In genomic region chr7:122310726-122311018, GRCm38 (mm10) we compare ENCODE assay signal across 29 mouse cellular contexts. TPM values are rescaled to one million over a fixed set of nuclear protein-coding genes. Genes with fewer than 3 reads are reported as not detected.
DNase-seq lines count a peak whose midpoint lies in the region; ATAC-seq and TF ChIP-seq lines count a peak whose summit lies in the region.
"Had no signal": no experiment of that assay in that cellular context is flagged by ENCODE, and none has a peak within 500 bp of the region (broad histone marks: within the 10 kb centered on the region; RNA-seq: fewer than 3 reads in every experiment).

No protein-coding gene starts in this region.

- intact Hi-C loops in left cerebral cortex, adult 2 months (cut with DNase I) = no loop called here

- peaks cover 38% of the 10 kb centered on the region; the same call in 1 of the 2 replicates for H3K4me1 ChIP-seq in spleen, adult 2 months (ENCODE audit: control insufficient read depth, insufficient read depth, insufficient read length)
- peaks cover 4% of the 10 kb centered on the region; the same call in 1 of the 2 replicates for H3K4me1 ChIP-seq in midbrain, postnatal 0 days (ENCODE audit: insufficient read depth, low read length)
- H3K4me1 ChIP-seq: forebrain, embryonic 12.5 days; forebrain, embryonic 15.5 days; heart, embryonic 10.5 days; heart, embryonic 13.5 days had no signal

- H3K9me3 ChIP-seq in midbrain, postnatal 0 days (ENCODE audit: low read length) = no peaks in the 10 kb centered on the region
- H3K9me3 ChIP-seq: embryonic facial prominence, embryonic 10.5 days; embryonic facial prominence, embryonic 13.5 days; forebrain, embryonic 12.5 days; forebrain, embryonic 15.5 days; heart, embryonic 10.5 days; hindbrain, embryonic 12.5 days; hindbrain, embryonic 15.5 days had no signal

- H3K27me3 ChIP-seq in spleen, adult 2 months (ENCODE audit: control insufficient read depth, insufficient read depth, low read length) = no peaks in the 10 kb centered on the region
- no peaks in the 10 kb centered on the region for H3K27me3 ChIP-seq in splenic B cell, adult 2 months (ENCODE audit: control insufficient read depth, insufficient read depth, low read length, poor library complexity, severe bottlenecking)
- no peaks in the 10 kb centered on the region for H3K27me3 ChIP-seq in midbrain, postnatal 0 days (ENCODE audit: insufficient read depth, low read length)
- H3K27me3 ChIP-seq: embryonic facial prominence, embryonic 13.5 days; forebrain, embryonic 12.5 days; forebrain, embryonic 15.5 days; heart, embryonic 13.5 days; hindbrain, embryonic 12.5 days; hindbrain, embryonic 15.5 days had no signal

- no peak overlapping the region for H3K4me2 ChIP-seq in midbrain, postnatal 0 days (ENCODE audit: low read depth, low read length, poor library complexity, severe bottlenecking)
- H3K4me2 ChIP-seq: embryonic facial prominence, embryonic 13.5 days; forebrain, embryonic 12.5 days; forebrain, embryonic 15.5 days; heart, embryonic 13.5 days; hindbrain, embryonic 12.5 days; hindbrain, embryonic 15.5 days had no signal

- 40% methylated on average over 7 of the region's 7 CpGs for WGBS in spleen, adult 2 months
- WGBS in macrophage (ENCODE audit: missing documents) = 36% methylated on average over 7 of the region's 7 CpGs
- WGBS in midbrain, postnatal 0 days = 85% methylated on average over 7 of the region's 7 CpGs

- no peak overlapping the region for H3K9ac ChIP-seq in midbrain, postnatal 0 days (replicated peaks; ENCODE audit: low read length, poor library complexity, severe bottlenecking)
- H3K9ac ChIP-seq: embryonic facial prominence, embryonic 13.5 days; forebrain, embryonic 12.5 days; forebrain, embryonic 15.5 days; heart, embryonic 13.5 days; hindbrain, embryonic 12.5 days; hindbrain, embryonic 15.5 days had no signal

- no peak for ATAC-seq in midbrain, postnatal 0 days (ENCODE audit: low FRiP score)
- ATAC-seq: forebrain, embryonic 15.5 days; Patski had no signal

- TF ChIP-seq CTCF in left cerebral cortex, adult 2 months (IDR thresholded peaks at IDR 0.05) = no peak
- TF ChIP-seq CTCF in spleen, adult 2 months (IDR thresholded peaks at IDR 0.05; ENCODE audit: extremely low read depth, insufficient read depth, insufficient read length, insufficient replicate concordance) = no peak
- TF ChIP-seq CTCF in midbrain, postnatal 0 days (IDR thresholded peaks at IDR 0.05) = no peak

- peaks cover 4% of the 10 kb centered on the region; the same call in 1 of the 2 replicates for H3K36me3 ChIP-seq in spleen, adult 2 months (ENCODE audit: control insufficient read depth, insufficient read depth, low read length)
- H3K36me3 ChIP-seq in macrophage (ENCODE audit: inconsistent target) = no peaks in the 10 kb centered on the region
- H3K36me3 ChIP-seq in splenic B cell, adult 2 months (ENCODE audit: control insufficient read depth, insufficient read depth, low read length, poor library complexity, severe bottlenecking) = 0 out of 2 replicates have a peak, but pooled peaks cover 2% of the 10 kb centered on the region
- no peaks in the 10 kb centered on the region for H3K36me3 ChIP-seq in midbrain, postnatal 0 days (ENCODE audit: insufficient read depth, low read length)
- H3K36me3 ChIP-seq: embryonic facial prominence, embryonic 10.5 days; embryonic facial prominence, embryonic 13.5 days; forebrain, embryonic 12.5 days; forebrain, embryonic 15.5 days; G1E; heart, embryonic 10.5 days; heart, embryonic 13.5 days; hindbrain, embryonic 12.5 days; hindbrain, embryonic 15.5 days had no signal

- H3K79me2 ChIP-seq in macrophage (ENCODE audit: inconsistent target) = peaks cover 75% of the 10 kb centered on the region; the same call in 1 of the 2 replicates

- peak overlapping the region; percentile 8 for H3K27ac ChIP-seq in left cerebral cortex, adult 2 months
- peak overlapping the region; percentile 90 for H3K27ac ChIP-seq in spleen, adult 2 months (ENCODE audit: insufficient read depth, low read length)
- H3K27ac ChIP-seq in macrophage = peak overlapping the region; percentile 47
- H3K27ac ChIP-seq in midbrain, postnatal 0 days (ENCODE audit: low read depth, low read length) = no peak overlapping the region
- H3K27ac ChIP-seq: embryonic facial prominence, embryonic 10.5 days; embryonic facial prominence, embryonic 13.5 days; forebrain, embryonic 12.5 days; forebrain, embryonic 15.5 days; heart, adult 2 months; heart, embryonic 10.5 days; heart, embryonic 13.5 days; hindbrain, embryonic 12.5 days; hindbrain, embryonic 15.5 days had no signal

- H3K4me3 ChIP-seq in left cerebral cortex, adult 2 months = no peak overlapping the region
- H3K4me3 ChIP-seq in spleen, adult 2 months (ENCODE audit: extremely low read depth, insufficient read depth, insufficient read length) = peak overlapping the region; percentile 22; the same call in 1 of the 2 replicates
- H3K4me3 ChIP-seq in macrophage (ENCODE audit: inconsistent target) = no peak overlapping the region
- H3K4me3 ChIP-seq in midbrain, postnatal 0 days (ENCODE audit: low read depth, low read length) = no peak overlapping the region
- H3K4me3 ChIP-seq: embryonic facial prominence, embryonic 10.5 days; embryonic facial prominence, embryonic 13.5 days; erythroblast, embryonic 14.5 days; forebrain, embryonic 12.5 days; forebrain, embryonic 15.5 days; heart, adult 2 months; heart, embryonic 10.5 days; heart, embryonic 13.5 days; hindbrain, embryonic 12.5 days; hindbrain, embryonic 15.5 days had no signal

- TF ChIP-seq POLR2A in spleen, adult 2 months (IDR thresholded peaks at IDR 0.05; ENCODE audit: low read depth, low read length) = no peak

- no peak for DNase-seq in left cerebral cortex, adult 2 months (ENCODE audit: extremely low spot score in 1 of 2, low spot score in 2 of 2)
- no peak for DNase-seq in left cerebral cortex, adult 18-20 months (ENCODE audit: low spot score in 2 of 2)
- peak in 1 of 2 experiments; percentile 61 for DNase-seq in spleen, adult 2 months (ENCODE audit: low read depth in 1 of 2, low spot score in 2 of 2)
- DNase-seq in spleen, postnatal 14 days (ENCODE audit: low spot score in 2 of 2) = no peak
- DNase-seq in splenic B cell, adult 2 months (ENCODE audit: low read depth, low spot score) = peak; percentile 87
- DNase-seq in heart, postnatal 4 days = no peak
- no peak for DNase-seq in midbrain, postnatal 0 days (ENCODE audit: low spot score)
- DNase-seq: adrenal gland, postnatal 10 days; adrenal gland, postnatal 36 days; cerebellum, adult 11-12 months; cerebellum, adult 8-10 months; cerebellum, postnatal 10 days; cerebellum, postnatal 36 days; embryo, embryonic 11 days; gastrocnemius, postnatal 36 days; heart, adult 2 months; heart, postnatal 14 days had no signal

RNA-seq across cellular contexts. Expression of gene Prkcb, which starts 22.1 kb away (rescaled TPM):
- 100 to 1,000 TPM; 964 to 986 TPM for total RNA-seq in left cerebral cortex, adult 2 months (2021)
- 100 to 1,000 TPM; 871 to 890 TPM for total RNA-seq in left cerebral cortex, adult 18-20 months (2021)
- polyA plus RNA-seq in spleen, adult 2 months (2012; rRNA removed) = 106 and 118 TPM in 2 replicates
- 100 to 1,000 TPM in 14 of 26 experiments, 10 to 100 TPM in 12; 25.3 to 168 (median 108) TPM for total RNA-seq in macrophage (2018; cell fraction: chromatin; rRNA removed)
- 100 to 1,000 TPM in 12 of 26 experiments, 10 to 100 TPM in 14; 62.1 to 226 (median 92.5) TPM for total RNA-seq in macrophage (2018; cell fraction: cytosol; rRNA removed)
- total RNA-seq in macrophage (2018; cell fraction: nucleus; rRNA removed) = 100 to 1,000 TPM in 16 of 26 experiments, 10 to 100 TPM in 10; 44.8 to 253 (median 106) TPM
- polyA plus RNA-seq in macrophage (2018) = 43.7 to 85.2 TPM (median 43.9 TPM) in 3 replicates
- 1 to 10 TPM; 2.1 to 3.0 TPM for total RNA-seq in heart, postnatal 4 days (2021)
- total RNA-seq in midbrain, postnatal 0 days (2014; rRNA removed) = 307 and 308 TPM in 2 replicates
- 184 and 196 TPM in 2 replicates for polyA plus RNA-seq in midbrain, postnatal 0 days (2015; fragmentation: Nextera tagmentation; extraction: Ambion mirVana)
- polyA plus RNA-seq: erythroblast, embryonic 14.5 days; G1E; Patski had no signal

Comparison
In these comparisons a context has a peak if more than half of its experiments do, and no peak if none do; other contexts are left out.
1. RNA of gene Prkcb, which starts 22.1 kb away (total RNA-seq): 964 to 986 TPM in left cerebral cortex, adult 2 months, 871 to 890 TPM in left cerebral cortex, adult 18-20 months and 307 to 308 TPM in midbrain, postnatal 0 days; 2.1 to 3.0 TPM in heart, postnatal 4 days; every median in the first group is over 10 times any median in the second.